Mouse (Mus musculus): ENCODE data around the gene Ap2b1. TPM values are rescaled to one million over a fixed set of nuclear protein-coding genes. Genes with fewer than 3 reads are reported as not detected.
A peak's percentile ranks its signal among the peaks of the same experiment; 100 is the strongest.

The Ap2b1 gene
- total and polyA plus RNA-seq, 2 experiments, result 16.3 to 25.4 TPM

- Histone ChIP-seq H3K9ac (ENCODE audit: low read depth, low read length) (no peak overlapping the region), H3K79me2 (ENCODE audit: control insufficient read depth, insufficient read depth, low read length) (no peaks in the 10 kb centered on the region), H3K36me3 (ENCODE audit: control insufficient read depth, insufficient read depth, low read length) (no peaks in the 10 kb centered on the region), H3K27ac (replicated peaks; ENCODE audit: insufficient read depth, low read depth, low read length) (no peak overlapping the region), H3K4me3 (ENCODE audit: insufficient read depth, low read depth, low read length) (no peak overlapping the region), H3K27me3 (ENCODE audit: control insufficient read depth, insufficient read depth, low read length) (no peaks in the 10 kb centered on the region), H3K4me1 (ENCODE audit: control insufficient read depth, insufficient read depth, low read length) (no peaks in the 10 kb centered on the region)
- WGBS, result 60% methylated on average over 2 of the region's 2 CpGs
- TF ChIP-seq POLR2A (IDR thresholded peaks at IDR 0.05; ENCODE audit: extremely low read depth, insufficient read depth, low read length) (no peak), CTCF (IDR thresholded peaks at IDR 0.05; ENCODE audit: low read depth, low read length) (no peak)
- no peak for DNase-seq (ENCODE audit: extremely low read depth, low read depth, low spot score)
These were observed 16.7 kb upstream of the Ap2b1 start for GRCm38 (mm10) chr11:83282084-83282483.

- H3K27me3 ChIP-seq (ENCODE audit: control insufficient read depth, insufficient read depth, low read length), result no peaks in the 10 kb centered on the region
- H3K79me2 ChIP-seq (ENCODE audit: control insufficient read depth, insufficient read depth, low read length), result no peaks in the 10 kb centered on the region
- TF ChIP-seq POLR2A (IDR thresholded peaks at IDR 0.05; ENCODE audit: extremely low read depth, insufficient read depth, low read length) (no peak), CTCF (IDR thresholded peaks at IDR 0.05; ENCODE audit: low read depth, low read length) (no peak)
- H3K36me3 ChIP-seq (ENCODE audit: control insufficient read depth, insufficient read depth, low read length), result no peaks in the 10 kb centered on the region
- no peak overlapping the region for H3K27ac ChIP-seq (replicated peaks; ENCODE audit: insufficient read depth, low read depth, low read length)
- WGBS, result 93% methylated on average over 4 of the region's 4 CpGs
- H3K4me3 ChIP-seq (ENCODE audit: insufficient read depth, low read depth, low read length), result no peak overlapping the region
- DNase-seq (ENCODE audit: extremely low read depth, low read depth, low spot score), result no peak
- no peak overlapping the region for H3K9ac ChIP-seq (ENCODE audit: low read depth, low read length)
- no peaks in the 10 kb centered on the region for H3K4me1 ChIP-seq (ENCODE audit: control insufficient read depth, insufficient read depth, low read length)
These were observed 13.2 kb upstream of the Ap2b1 start for GRCm38 (mm10) chr11:83285627-83286026.

- no peak within 1 kb of the TSS for H3K9ac ChIP-seq (ENCODE audit: low read depth, low read length)
- H3K4me3 ChIP-seq (ENCODE audit: insufficient read depth, low read depth, low read length), result no peak within 1 kb of the TSS
- H3K36me3 ChIP-seq (ENCODE audit: control insufficient read depth, insufficient read depth, low read length), result no peaks in the 10 kb centered on the region
- no peaks in the 10 kb centered on the region for H3K79me2 ChIP-seq (ENCODE audit: control insufficient read depth, insufficient read depth, low read length)
- no peak within 1 kb of the TSS for H3K27ac ChIP-seq (replicated peaks; ENCODE audit: insufficient read depth, low read depth, low read length)
- 79% methylated on average over 1 of the region's 1 CpGs for WGBS
- H3K4me1 ChIP-seq (ENCODE audit: control insufficient read depth, insufficient read depth, low read length), result no peaks in the 10 kb centered on the region
- DNase-seq (ENCODE audit: extremely low read depth, low read depth, low spot score), result no peak
- TF ChIP-seq POLR2A (IDR thresholded peaks at IDR 0.05; ENCODE audit: extremely low read depth, insufficient read depth, low read length) (no peak), CTCF (IDR thresholded peaks at IDR 0.05; ENCODE audit: low read depth, low read length) (no peak)
- no peaks in the 10 kb centered on the region for H3K27me3 ChIP-seq (ENCODE audit: control insufficient read depth, insufficient read depth, low read length)
These were observed 12.3 kb upstream of the Ap2b1 start, which contains the start of gene Slfn14 for GRCm38 (mm10) chr11:83286566-83286965. TSS of gene Slfn14 (minus strand) at chr11:83286726.

DNA sequence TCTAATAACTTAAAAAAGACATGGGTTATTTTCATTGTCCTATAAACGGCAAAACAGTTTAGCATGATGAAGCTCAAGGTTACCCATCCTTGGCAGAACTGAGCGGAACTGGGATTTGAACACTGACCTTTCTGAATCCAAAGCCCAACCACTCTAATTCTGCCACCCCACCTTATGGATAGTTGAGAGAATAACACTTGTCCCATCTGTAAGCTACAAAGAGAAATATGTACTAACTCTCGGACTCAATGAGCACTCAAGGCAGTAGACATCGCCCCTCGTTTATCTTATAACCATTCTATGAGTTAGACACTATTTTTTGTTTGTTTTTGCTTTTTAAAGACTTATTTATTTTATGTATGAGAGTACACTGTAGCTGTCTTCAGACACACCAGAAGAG lies 9.8 kb upstream of the Ap2b1 start:
- H3K36me3 ChIP-seq (ENCODE audit: control insufficient read depth, insufficient read depth, low read length), result no peaks in the 10 kb centered on the region
- H3K79me2 ChIP-seq (ENCODE audit: control insufficient read depth, insufficient read depth, low read length), result peaks cover 2% of the 10 kb centered on the region; the same call in 1 of the 2 replicates
- no peaks in the 10 kb centered on the region; the same call in none of the 2 replicates for H3K4me1 ChIP-seq (ENCODE audit: control insufficient read depth, insufficient read depth, low read length)
- 95% methylated on average over 5 of the region's 5 CpGs for WGBS
- no peak for DNase-seq (ENCODE audit: extremely low read depth, low read depth, low spot score)
- H3K27ac ChIP-seq (replicated peaks; ENCODE audit: insufficient read depth, low read depth, low read length), result no peak overlapping the region
- no peak overlapping the region for H3K4me3 ChIP-seq (ENCODE audit: insufficient read depth, low read depth, low read length)
- no peaks in the 10 kb centered on the region for H3K27me3 ChIP-seq (ENCODE audit: control insufficient read depth, insufficient read depth, low read length)
- no peak for TF ChIP-seq POLR2A (IDR thresholded peaks at IDR 0.05; ENCODE audit: extremely low read depth, insufficient read depth, low read length)
- TF ChIP-seq CTCF (IDR thresholded peaks at IDR 0.05; ENCODE audit: low read depth, low read length), result no peak
- H3K9ac ChIP-seq (ENCODE audit: low read depth, low read length), result no peak overlapping the region

- Histone ChIP-seq H3K36me3 (ENCODE audit: control insufficient read depth, insufficient read depth, low read length) (no peaks in the 10 kb centered on the region), H3K4me3 (ENCODE audit: insufficient read depth, low read depth, low read length) (no peak overlapping the region), H3K9ac (ENCODE audit: low read depth, low read length) (no peak overlapping the region), H3K27me3 (ENCODE audit: control insufficient read depth, insufficient read depth, low read length) (no peaks in the 10 kb centered on the region), H3K79me2 (ENCODE audit: control insufficient read depth, insufficient read depth, low read length) (peaks cover 2% of the 10 kb centered on the region; the same call in 1 of the 2 replicates), H3K4me1 (ENCODE audit: control insufficient read depth, insufficient read depth, low read length) (no peaks in the 10 kb centered on the region; the same call in none of the 2 replicates), H3K27ac (replicated peaks; ENCODE audit: insufficient read depth, low read depth, low read length) (no peak overlapping the region)
- DNase-seq (ENCODE audit: extremely low read depth, low read depth, low spot score), result no peak
- 92% methylated on average over 2 of the region's 2 CpGs for WGBS
- TF ChIP-seq POLR2A (IDR thresholded peaks at IDR 0.05; ENCODE audit: extremely low read depth, insufficient read depth, low read length) (no peak), CTCF (IDR thresholded peaks at IDR 0.05; ENCODE audit: low read depth, low read length) (no peak)
These were observed 9.2 kb upstream of the Ap2b1 start for GRCm38 (mm10) chr11:83289633-83290032.

DNA sequence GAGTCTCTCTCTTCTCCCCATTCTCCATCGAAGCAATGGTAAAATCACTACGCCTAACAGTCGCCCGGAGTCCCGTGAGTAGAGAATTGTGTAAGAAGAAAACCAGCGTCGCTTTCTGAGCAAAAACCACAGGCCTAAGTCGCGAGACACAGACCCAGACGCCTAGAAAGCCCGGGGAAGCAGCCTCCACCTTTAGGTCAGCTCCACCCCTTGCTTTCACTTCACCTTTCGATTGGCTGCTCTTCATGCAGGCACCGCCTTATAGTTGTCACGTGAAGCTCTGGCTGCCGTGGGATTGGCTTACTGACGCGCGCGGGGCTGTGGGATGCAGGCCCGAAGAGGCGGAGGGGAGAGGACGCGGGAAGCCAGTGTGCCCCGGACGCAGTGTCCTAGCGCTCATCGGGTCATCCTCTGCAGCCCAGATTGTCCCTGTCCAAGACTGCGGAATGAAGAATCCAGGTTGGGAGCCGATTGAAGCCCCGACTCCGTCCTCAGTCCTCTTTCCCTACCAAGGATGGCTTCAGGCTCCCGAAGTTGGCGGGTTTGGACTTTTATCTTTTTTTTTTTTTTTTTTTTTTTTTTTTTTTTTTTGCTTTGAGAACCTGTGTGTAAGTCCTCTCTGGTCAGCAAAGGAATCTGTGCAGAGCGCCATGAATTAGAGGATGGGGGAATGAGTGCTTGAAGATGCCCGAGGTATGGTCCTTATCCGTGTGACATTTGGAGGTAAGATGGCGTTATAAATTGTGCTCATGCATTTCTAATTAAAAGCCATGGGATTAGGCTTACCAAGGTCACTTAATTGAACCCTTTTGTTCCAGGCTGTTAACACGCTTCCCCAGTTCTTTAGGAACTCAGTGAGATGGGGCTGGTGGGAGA lies 7.2 kb upstream of the Ap2b1 start:
- Histone ChIP-seq H3K36me3 (ENCODE audit: control insufficient read depth, insufficient read depth, low read length) (peaks cover 10% of the 10 kb centered on the region), H3K27me3 (ENCODE audit: control insufficient read depth, insufficient read depth, low read length) (no peaks in the 10 kb centered on the region), H3K27ac (replicated peaks; ENCODE audit: insufficient read depth, low read depth, low read length) (no peak overlapping the region; the same call in 1 of the 2 replicates), H3K9ac (ENCODE audit: low read depth, low read length) (peak overlapping the region; percentile 69), H3K4me3 (ENCODE audit: insufficient read depth, low read depth, low read length) (peak overlapping the region; percentile 63), H3K4me1 (ENCODE audit: control insufficient read depth, insufficient read depth, low read length) (no peaks in the 10 kb centered on the region; the same call in none of the 2 replicates), H3K79me2 (ENCODE audit: control insufficient read depth, insufficient read depth, low read length) (peaks cover 2% of the 10 kb centered on the region; the same call in 1 of the 2 replicates)
- peak; percentile 93 for DNase-seq (ENCODE audit: extremely low read depth, low read depth, low spot score)
- 1% methylated on average over 38 of the region's 38 CpGs for WGBS
- no peak for TF ChIP-seq CTCF (IDR thresholded peaks at IDR 0.05; ENCODE audit: low read depth, low read length)
- peak; percentile 68 for TF ChIP-seq POLR2A (IDR thresholded peaks at IDR 0.05; ENCODE audit: extremely low read depth, insufficient read depth, low read length)

All from liver, adult 2 months (tissue).